Mouse (Mus musculus) small intestine, adult 2 months (tissue): ENCODE measurements at regions not wholly inside any gene's neighbourhood (a gene's known extent, or its start where the extent isn't known, plus 50 kb on each side); places are given as distances from the start of the nearest gene placed in this dataset.

Experiments used
- CTCF ChIP-seq: fragments of 200-500 bp; IDR thresholded peaks from 2 replicates; pipeline ENCODE4 v1.5.1; 2012; ENCODE audit warnings: low read depth, mild to moderate bottlenecking, control low read depth, inconsistent platforms, low read length, moderate library complexity, mixed read lengths; ENCODE audit not compliant: insufficient replicate concordance, insufficient read length; ENCODE audit errors: extremely low read depth
- POLR2A ChIP-seq: fragments of 200-500 bp; IDR thresholded peaks from 2 replicates; pipeline ENCODE4 v1.6.1; 2012; ENCODE audit warnings: low read depth, mild to moderate bottlenecking, control low read depth, inconsistent platforms, low read length, moderate library complexity

DNA sequence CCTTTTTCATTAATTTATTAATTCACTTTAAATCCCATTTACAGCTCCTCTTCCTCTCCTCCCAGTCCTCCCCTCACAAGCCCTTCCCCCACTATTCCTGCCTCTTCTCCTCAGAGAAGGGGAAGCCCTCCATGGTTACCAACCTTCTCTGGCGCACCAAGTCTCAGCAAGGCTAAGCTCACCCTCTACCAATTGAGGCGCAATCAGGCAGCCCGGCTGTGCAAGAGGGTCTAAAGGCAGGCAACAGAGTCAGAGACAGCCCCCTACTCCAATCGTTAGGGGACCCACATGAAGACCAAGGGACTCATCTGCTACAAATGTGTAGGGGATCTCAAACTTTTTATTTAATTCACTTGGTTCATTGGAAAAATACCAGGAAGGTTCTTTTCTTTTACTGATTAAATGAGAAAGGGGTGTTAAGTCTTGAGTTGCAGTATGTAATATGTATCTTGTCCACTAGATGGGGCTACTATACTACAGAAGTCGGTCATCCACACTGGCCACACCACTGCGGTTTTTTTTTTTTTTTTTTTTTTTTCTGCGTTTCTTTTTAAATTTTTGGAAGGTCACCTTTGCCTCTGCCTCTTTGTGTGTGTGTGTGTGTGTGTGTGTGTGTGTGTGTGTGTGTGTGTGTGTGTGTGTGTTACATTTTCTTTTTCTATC, 1411.4 kb downstream of the Slc22a22 start:
- TF ChIP-seq CTCF (no peak), POLR2A (no peak)
